Mouse (Mus musculus): ENCODE measurements around the gene Olfr769. TPM values are rescaled to one million over a fixed set of nuclear protein-coding genes. Genes with fewer than 3 reads are reported as not detected.

The Olfr769 gene
- polyA plus RNA-seq, 1 experiment from 2014 or later: not detected

Other genes starting within 250 kb of the Olfr769 start
- gene Gdf11, start 226.1 kb downstream of the Olfr769 start, polyA plus RNA-seq (2015; fragmentation: Nextera tagmentation; extraction: Ambion mirVana): 7.6 and 7.9 TPM in 2 replicates
- 152 and 195 TPM in 2 replicates for gene Cd63, start 216.9 kb downstream of the Olfr769 start, polyA plus RNA-seq (2015; fragmentation: Nextera tagmentation; extraction: Ambion mirVana)
- 13.6 TPM in 2 replicates for gene Rdh5, start 195.0 kb downstream of the Olfr769 start, polyA plus RNA-seq (2015; fragmentation: Nextera tagmentation; extraction: Ambion mirVana)
- 227 and 228 TPM in 2 replicates for gene Bloc1s1, start 193.8 kb downstream of the Olfr769 start, polyA plus RNA-seq (2015; fragmentation: Nextera tagmentation; extraction: Ambion mirVana)
- 6.1 and 9.2 TPM in 2 replicates for gene Itga7, start 184.0 kb downstream of the Olfr769 start, polyA plus RNA-seq (2015; fragmentation: Nextera tagmentation; extraction: Ambion mirVana)
- not detected in 2 replicates for gene Mettl7b, start 156.9 kb downstream of the Olfr769 start, polyA plus RNA-seq (2015; fragmentation: Nextera tagmentation; extraction: Ambion mirVana)
- gene Olfr9, start 128.4 kb downstream of the Olfr769 start, polyA plus RNA-seq (2015; fragmentation: Nextera tagmentation; extraction: Ambion mirVana): not detected in 2 replicates
- gene Olfr763, start 107.1 kb downstream of the Olfr769 start, polyA plus RNA-seq (2015; fragmentation: Nextera tagmentation; extraction: Ambion mirVana): not detected in 2 replicates
- not detected in 2 replicates for gene Olfr764-ps1, start 78.0 kb downstream of the Olfr769 start, polyA plus RNA-seq (2015; fragmentation: Nextera tagmentation; extraction: Ambion mirVana)
- gene Olfr765, start 67.9 kb downstream of the Olfr769 start, polyA plus RNA-seq (2015; fragmentation: Nextera tagmentation; extraction: Ambion mirVana): not detected in 2 replicates
- not detected in 2 replicates for gene Olfr766-ps1, start 48.9 kb downstream of the Olfr769 start, polyA plus RNA-seq (2015; fragmentation: Nextera tagmentation; extraction: Ambion mirVana)
- gene Olfr767, start 35.0 kb downstream of the Olfr769 start, polyA plus RNA-seq (2015; fragmentation: Nextera tagmentation; extraction: Ambion mirVana): not detected in 2 replicates
- not detected in 2 replicates for gene Olfr768, start 18.5 kb downstream of the Olfr769 start, polyA plus RNA-seq (2015; fragmentation: Nextera tagmentation; extraction: Ambion mirVana)
- not detected in 2 replicates for gene Olfr770, start 21.1 kb upstream of the Olfr769 start, polyA plus RNA-seq (2015; fragmentation: Nextera tagmentation; extraction: Ambion mirVana)
- not detected in 2 replicates for gene Olfr771, start 46.9 kb upstream of the Olfr769 start, polyA plus RNA-seq (2015; fragmentation: Nextera tagmentation; extraction: Ambion mirVana)
- gene Olfr772, start 60.1 kb upstream of the Olfr769 start, polyA plus RNA-seq (2015; fragmentation: Nextera tagmentation; extraction: Ambion mirVana): not detected in 2 replicates
- gene Olfr773, start 69.6 kb upstream of the Olfr769 start, polyA plus RNA-seq (2015; fragmentation: Nextera tagmentation; extraction: Ambion mirVana): not detected in 2 replicates
- not detected in 2 replicates for gene Olfr774, start 118.3 kb upstream of the Olfr769 start, polyA plus RNA-seq (2015; fragmentation: Nextera tagmentation; extraction: Ambion mirVana)
- not detected in 2 replicates for gene Olfr775, start 130.6 kb upstream of the Olfr769 start, polyA plus RNA-seq (2015; fragmentation: Nextera tagmentation; extraction: Ambion mirVana)
- gene Olfr776, start 141.3 kb upstream of the Olfr769 start, polyA plus RNA-seq (2015; fragmentation: Nextera tagmentation; extraction: Ambion mirVana): not detected in 2 replicates
- gene Olfr777, start 153.6 kb upstream of the Olfr769 start, polyA plus RNA-seq (2015; fragmentation: Nextera tagmentation; extraction: Ambion mirVana): not detected in 2 replicates
- not detected in 2 replicates for gene Olfr780, start 200.3 kb upstream of the Olfr769 start, polyA plus RNA-seq (2015; fragmentation: Nextera tagmentation; extraction: Ambion mirVana)
- gene Olfr781, start 211.0 kb upstream of the Olfr769 start, polyA plus RNA-seq (2015; fragmentation: Nextera tagmentation; extraction: Ambion mirVana): not detected in 2 replicates
- gene Olfr782, start 231.0 kb upstream of the Olfr769 start, polyA plus RNA-seq (2015; fragmentation: Nextera tagmentation; extraction: Ambion mirVana): not detected in 2 replicates